Mouse (Mus musculus): ENCODE measurements at regions not wholly inside any gene's neighbourhood (a gene's known extent, or its start where the extent isn't known, plus 50 kb on each side); places are given as distances from the start of the nearest gene placed in this dataset.

DNA sequence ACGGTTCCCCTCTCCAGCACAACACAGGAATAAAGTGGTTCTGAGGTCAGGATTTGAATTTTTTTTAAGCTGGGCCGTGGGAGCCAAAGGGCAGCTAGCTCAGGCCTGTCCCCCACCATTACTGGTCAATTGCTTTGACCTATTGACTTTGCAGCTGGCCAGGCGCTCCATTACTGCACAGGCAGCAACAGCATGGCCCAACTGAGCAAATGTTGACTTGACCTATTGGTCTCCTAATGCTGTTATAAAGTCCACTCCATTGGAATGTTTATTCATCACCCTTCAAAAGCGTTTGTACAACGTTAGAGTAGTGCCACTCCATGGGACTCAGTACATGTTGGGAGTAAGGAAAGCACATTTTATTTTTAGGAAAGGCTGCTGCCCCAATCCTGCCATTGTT lies 127.5 kb upstream of the Mylip start:
- TF ChIP-seq CTCF (IDR thresholded peaks at IDR 0.05; ENCODE audit: control insufficient read depth, insufficient read depth, low read length) (no peak), POLR2A (IDR thresholded peaks at IDR 0.05; ENCODE audit: borderline replicate concordance, control insufficient read depth, low read depth, low read length) (no peak)
